26 mouse cellular contexts compared by ENCODE assay signal in the genomic region with DNA sequence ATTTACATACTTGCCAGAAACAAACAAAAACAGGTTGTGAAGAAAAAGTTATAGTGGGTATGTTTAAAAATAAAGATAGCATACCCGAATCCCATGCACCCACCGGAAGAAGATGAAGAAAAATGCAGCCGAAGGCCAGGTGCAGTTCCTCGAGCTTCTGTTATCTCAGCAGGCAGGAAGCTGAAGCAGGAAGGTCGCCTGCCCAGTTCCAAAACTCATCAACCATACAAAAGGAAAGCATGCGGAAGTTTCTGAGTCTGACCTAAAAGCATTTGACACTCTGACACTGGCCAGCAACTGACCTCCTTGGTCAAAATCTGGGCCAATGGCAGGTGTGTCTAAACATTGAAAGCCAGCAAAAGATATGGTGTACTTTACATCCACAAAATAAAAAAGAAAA. TPM values are rescaled to one million over a fixed set of nuclear protein-coding genes. Genes with fewer than 3 reads are reported as not detected.
DNase-seq lines count a peak whose midpoint lies in the region; ATAC-seq and TF ChIP-seq lines count a peak whose summit lies in the region.
"Had no signal": no experiment of that assay in that cellular context is flagged by ENCODE, and none has a peak within 500 bp of the region (broad histone marks: within the 10 kb centered on the region; RNA-seq: fewer than 3 reads in every experiment).

No protein-coding gene starts in this region.

- H3K36me3 ChIP-seq in kidney, adult 2 months (ENCODE audit: control insufficient read depth, insufficient read depth, low read length) = no peaks in the 10 kb centered on the region; the same call in 1 of the 2 replicates
- H3K36me3 ChIP-seq in kidney, embryonic 16.5 days (ENCODE audit: insufficient read depth, low read length) = peaks cover 24% of the 10 kb centered on the region
- no peaks in the 10 kb centered on the region for H3K36me3 ChIP-seq in ES-Bruce4 (ENCODE audit: control insufficient read depth, insufficient read depth, low read length, poor library complexity, severe bottlenecking)

- intact Hi-C loops in gastrocnemius, adult 2 months (cut with DNase I) = loop anchor here (10.0 kb wide), 1 partner anchor 77 kb away; no protein-coding TSS in a partner anchor

- no peak overlapping the region for H3K4me2 ChIP-seq in kidney, embryonic 16.5 days (replicated peaks; ENCODE audit: low read depth, low read length)
- H3K4me2 ChIP-seq: embryonic facial prominence, embryonic 13.5 days; forebrain, embryonic 12.5 days; forebrain, embryonic 15.5 days; heart, embryonic 11.5 days; hindbrain, embryonic 13.5 days; intestine, embryonic 15.5 days had no signal

- DNase-seq in gastrocnemius, adult 2 months = no peak
- no peak for DNase-seq in gastrocnemius, adult 18-20 months (ENCODE audit: low spot score)
- peak; percentile 44 for DNase-seq in kidney, adult 2 months
- peak; percentile 78 for DNase-seq in R1 (ENCODE audit: low read depth, low spot score)
- DNase-seq in cerebellum, postnatal 14 days = no peak
- no peak for DNase-seq in thymus, adult 18-20 months
- DNase-seq: adrenal gland, postnatal 14 days; B cell, adult 2 months; cerebellum, adult 18-20 months; cerebellum, adult 9-10 months; cerebellum, postnatal 36 days; embryo, embryonic 11 days; kidney, adult 11 months had no signal

- H3K27ac ChIP-seq in gastrocnemius, adult 2 months = peak overlapping the region; percentile 75
- no peak overlapping the region for H3K27ac ChIP-seq in kidney, adult 2 months (ENCODE audit: insufficient read depth, low read depth, low read length)
- H3K27ac ChIP-seq in kidney, embryonic 16.5 days (ENCODE audit: low read length) = no peak overlapping the region
- H3K27ac ChIP-seq in ES-Bruce4 (ENCODE audit: insufficient read depth, low read length) = peak overlapping the region; percentile 99
- H3K27ac ChIP-seq: embryonic facial prominence, embryonic 10.5 days; embryonic facial prominence, embryonic 13.5 days; forebrain, embryonic 12.5 days; forebrain, embryonic 15.5 days; hindbrain, embryonic 10.5 days; hindbrain, embryonic 13.5 days; intestine, embryonic 15.5 days had no signal

- no peaks in the 10 kb centered on the region for H3K27me3 ChIP-seq in kidney, adult 2 months (replicated peaks; ENCODE audit: control insufficient read depth, insufficient read depth, low read length)
- no peaks in the 10 kb centered on the region for H3K27me3 ChIP-seq in kidney, embryonic 16.5 days (ENCODE audit: insufficient read depth, low read length)
- H3K27me3 ChIP-seq in ES-Bruce4 (ENCODE audit: control insufficient read depth, insufficient read depth, low read length, poor library complexity, severe bottlenecking) = no peaks in the 10 kb centered on the region
- H3K27me3 ChIP-seq: CH12.LX; embryonic facial prominence, embryonic 13.5 days; forebrain, embryonic 12.5 days; forebrain, embryonic 15.5 days; hindbrain, embryonic 13.5 days; intestine, embryonic 15.5 days had no signal

- no peak for TF ChIP-seq CTCF in gastrocnemius, adult 2 months (IDR thresholded peaks at IDR 0.05)
- TF ChIP-seq CTCF in kidney, adult 2 months (conservative IDR thresholded peaks at IDR 0.05; ENCODE audit: insufficient read depth, insufficient read length, low read depth, low read length) = no peak
- no peak for TF ChIP-seq CTCF in ES-Bruce4 (IDR thresholded peaks at IDR 0.05; ENCODE audit: low read depth, low read length)

- TF ChIP-seq POLR2A in kidney, adult 2 months (IDR thresholded peaks at IDR 0.05; ENCODE audit: low read depth, low read length) = no peak
- TF ChIP-seq POLR2A in ES-Bruce4 (IDR thresholded peaks at IDR 0.05; ENCODE audit: insufficient read depth, low read length) = no peak

- H3K9ac ChIP-seq in kidney, embryonic 16.5 days (replicated peaks; ENCODE audit: low read length) = no peak overlapping the region
- peak overlapping the region; percentile 64 for H3K9ac ChIP-seq in ES-Bruce4 (ENCODE audit: low read depth, poor library complexity, severe bottlenecking)
- H3K9ac ChIP-seq: embryonic facial prominence, embryonic 13.5 days; forebrain, embryonic 12.5 days; forebrain, embryonic 15.5 days; hindbrain, embryonic 13.5 days; intestine, embryonic 15.5 days had no signal

- no peaks in the 10 kb centered on the region for H3K9me3 ChIP-seq in kidney, embryonic 16.5 days (ENCODE audit: low read length)
- H3K9me3 ChIP-seq in ES-Bruce4 (replicated peaks; ENCODE audit: control insufficient read depth, insufficient read depth, low read length, poor library complexity, severe bottlenecking) = no peaks in the 10 kb centered on the region
- H3K9me3 ChIP-seq: embryonic facial prominence, embryonic 10.5 days; embryonic facial prominence, embryonic 13.5 days; forebrain, embryonic 12.5 days; forebrain, embryonic 15.5 days; hindbrain, embryonic 10.5 days; hindbrain, embryonic 13.5 days; intestine, embryonic 15.5 days had no signal

- 59% methylated on average over 6 of the region's 6 CpGs for WGBS in kidney, adult 2 months
- WGBS in kidney, embryonic 16.5 days = 82% methylated on average over 6 of the region's 6 CpGs

- H3K4me1 ChIP-seq in kidney, adult 2 months (ENCODE audit: control insufficient read depth, insufficient read depth, low read length) = peaks cover 10% of the 10 kb centered on the region; the same call in 1 of the 2 replicates
- peaks cover 6% of the 10 kb centered on the region; the same call in 1 of the 2 replicates for H3K4me1 ChIP-seq in kidney, embryonic 16.5 days (ENCODE audit: insufficient read depth, low read length)
- H3K4me1 ChIP-seq in ES-Bruce4 (ENCODE audit: control insufficient read depth, insufficient read depth, low read length) = peaks cover 2% of the 10 kb centered on the region
- H3K4me1 ChIP-seq: embryonic facial prominence, embryonic 10.5 days; embryonic facial prominence, embryonic 13.5 days; forebrain, embryonic 12.5 days; hindbrain, embryonic 10.5 days; intestine, embryonic 15.5 days had no signal

- no peak for ATAC-seq in kidney, embryonic 16.5 days (ENCODE audit: low FRiP score, low TSS enrichment)
- ATAC-seq: forebrain, embryonic 15.5 days; hindbrain, embryonic 16.5 days had no signal

- TF ChIP-seq EP300 in ES-Bruce4 (IDR thresholded peaks at IDR 0.05; ENCODE audit: insufficient read depth, low read depth, low read length) = peak; percentile 85

- no peak overlapping the region for H3K4me3 ChIP-seq in gastrocnemius, adult 2 months
- H3K4me3 ChIP-seq in kidney, adult 2 months (ENCODE audit: insufficient read depth, low read depth, low read length) = no peak overlapping the region
- H3K4me3 ChIP-seq in kidney, embryonic 16.5 days (ENCODE audit: low read length) = no peak overlapping the region
- peak overlapping the region; percentile 47 for H3K4me3 ChIP-seq in ES-Bruce4 (ENCODE audit: low read depth, low read length)
- H3K4me3 ChIP-seq: embryonic facial prominence, embryonic 10.5 days; embryonic facial prominence, embryonic 13.5 days; erythroblast, embryonic 14.5 days; forebrain, embryonic 12.5 days; forebrain, embryonic 15.5 days; hindbrain, embryonic 10.5 days; hindbrain, embryonic 13.5 days; intestine, embryonic 15.5 days had no signal

RNA-seq across cellular contexts. Expression of a gene that starts 26.8 kb away (rescaled TPM):
- total RNA-seq in gastrocnemius, adult 2 months (2021) = 10 to 100 TPM; 16.4 to 29.2 TPM
- total RNA-seq in gastrocnemius, adult 18-20 months (2021) = 10 to 100 TPM; 14.3 to 18.2 TPM
- 15.9 and 22.6 TPM in 2 replicates for polyA plus RNA-seq in kidney, adult 2 months (2012; rRNA removed)
- polyA plus RNA-seq in kidney, embryonic 16.5 days (2015; fragmentation: Nextera tagmentation; extraction: Ambion mirVana) = 17.0 and 19.6 TPM in 2 replicates
- 59.1 and 62.6 TPM in 2 replicates for polyA plus RNA-seq in ES-Bruce4 (2011; ENCODE audit: insufficient read depth, insufficient read length, low read depth, missing spikeins)

Comparison
In these comparisons a context has a peak if more than half of its experiments do, and no peak if none do; other contexts are left out.
1. DNase-seq: peak in kidney, adult 2 months (single experiment) and R1 (single experiment); none in gastrocnemius, adult 2 months (single experiment), gastrocnemius, adult 18-20 months (single experiment), cerebellum, postnatal 14 days (0 of 2) and thymus, adult 18-20 months (0 of 2).
2. H3K27ac ChIP-seq: peak in gastrocnemius, adult 2 months (single experiment) and ES-Bruce4 (single experiment); none in kidney, adult 2 months (single experiment) and kidney, embryonic 16.5 days (single experiment).